Mouse (Mus musculus): ENCODE measurements around the gene Ero1l.

Gene Ero1l

DNA sequence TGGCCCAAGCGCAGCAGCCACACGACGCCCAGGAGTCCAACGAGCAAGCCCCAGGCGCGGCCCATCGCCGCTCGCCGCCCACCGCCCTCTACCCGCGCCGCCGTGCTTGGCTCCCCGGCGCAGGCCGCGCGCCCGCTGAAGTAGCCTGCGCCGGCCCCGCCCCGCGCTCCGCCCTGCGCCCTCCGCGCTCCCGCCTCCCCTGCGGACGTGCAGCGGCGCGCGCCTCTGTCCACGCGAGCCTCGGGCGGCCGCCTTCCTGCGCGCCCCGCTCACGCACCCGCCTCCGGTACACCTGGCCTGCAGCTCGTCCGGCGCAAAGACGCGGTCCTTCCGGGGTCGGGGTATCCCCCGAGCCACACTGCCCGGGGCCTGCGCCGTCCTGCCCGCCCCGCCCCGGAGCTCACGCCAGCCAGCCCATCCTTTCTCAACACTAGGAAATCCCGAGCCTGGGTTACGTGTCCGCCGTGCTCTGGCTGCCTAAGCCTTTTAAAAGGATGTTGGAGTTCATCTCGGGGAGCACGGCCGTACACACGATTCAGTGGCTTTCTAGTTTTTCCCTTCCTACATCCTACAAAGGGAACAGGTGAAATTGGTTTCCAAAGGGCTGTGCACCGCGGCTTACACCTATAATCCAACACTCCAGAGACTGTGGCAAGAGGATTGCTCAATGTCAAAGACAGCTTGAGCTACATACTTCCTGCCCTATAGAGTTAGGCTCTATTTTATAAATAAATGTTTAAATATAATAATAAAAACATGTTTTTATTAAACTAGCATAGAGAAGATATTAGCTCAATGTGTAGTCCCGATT, at the start of gene Ero1l:
Ero1l (minus strand) TSS at position 346 of the 811 bp plus-strand sequence.
- DNase-seq = peak; percentile 91 to 93

DNA sequence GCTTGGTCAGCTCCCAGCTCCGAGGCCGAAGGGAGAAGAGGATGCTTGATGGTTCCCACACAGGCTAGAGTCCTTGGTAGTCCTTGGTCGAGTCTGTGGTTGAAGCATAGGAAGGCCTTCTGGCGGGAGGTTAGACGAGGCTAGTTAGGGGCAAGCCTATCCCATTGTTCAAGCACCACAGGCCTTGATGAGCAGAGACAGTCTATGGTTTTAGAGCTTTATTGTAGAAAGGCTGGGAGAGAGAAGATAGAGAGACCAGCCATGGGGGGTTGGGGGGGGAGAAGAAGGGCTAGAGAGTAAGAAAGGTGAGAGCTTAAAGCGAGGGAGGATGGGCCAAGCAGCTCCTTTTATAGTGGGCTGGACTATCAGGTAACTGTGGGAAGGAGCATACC, 46.6 kb upstream of the Ero1l start:
- no peak for DNase-seq

DNA sequence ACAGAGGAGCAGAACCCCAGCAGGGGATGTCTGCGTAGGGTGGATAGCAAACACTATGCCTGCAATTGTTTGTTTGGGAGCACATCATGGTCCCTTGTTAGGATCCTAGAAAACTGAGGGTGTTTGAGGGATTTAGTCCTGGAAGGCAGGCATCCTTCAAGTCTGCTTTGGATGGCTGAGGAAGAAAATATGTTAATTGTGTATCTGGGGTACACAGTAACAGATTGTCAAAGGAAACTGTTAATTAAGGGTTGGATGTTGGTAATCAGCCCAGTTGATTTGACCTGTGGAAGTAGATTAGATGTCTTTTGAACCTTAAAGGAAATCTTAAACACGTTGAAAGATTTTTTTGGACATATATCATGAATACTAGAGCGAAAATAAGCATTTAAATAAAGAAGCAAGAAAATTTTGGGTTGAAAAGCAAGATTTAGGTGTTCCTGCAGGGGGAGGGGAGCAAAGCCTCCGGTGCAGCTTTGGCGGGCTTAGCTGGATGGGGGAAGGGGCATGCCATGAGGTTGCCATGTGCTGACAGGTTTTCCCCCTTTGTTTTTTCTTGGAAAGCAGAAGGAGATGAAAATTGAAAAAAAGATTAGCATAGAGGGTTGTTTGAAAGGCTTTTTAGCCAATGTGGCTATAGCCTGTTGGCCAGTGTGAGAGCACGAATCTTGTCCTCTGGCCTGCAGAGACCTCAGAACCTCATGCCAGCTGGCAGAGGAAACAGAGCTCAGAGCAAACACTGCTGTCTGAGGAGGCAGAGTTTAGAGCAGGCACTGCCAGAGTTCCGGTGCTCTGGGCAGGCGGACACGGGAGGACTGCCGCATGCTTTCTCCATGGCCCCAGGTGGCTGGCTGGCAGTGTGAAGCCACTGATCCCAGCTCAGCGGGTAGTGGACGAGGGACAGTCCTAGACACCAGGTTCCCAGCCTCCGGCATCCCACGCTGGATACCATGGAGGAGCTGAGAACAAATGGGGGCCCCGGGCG, 45.9 kb upstream of the Ero1l start:
- DNase-seq = peak; percentile 73 to 80

DNA sequence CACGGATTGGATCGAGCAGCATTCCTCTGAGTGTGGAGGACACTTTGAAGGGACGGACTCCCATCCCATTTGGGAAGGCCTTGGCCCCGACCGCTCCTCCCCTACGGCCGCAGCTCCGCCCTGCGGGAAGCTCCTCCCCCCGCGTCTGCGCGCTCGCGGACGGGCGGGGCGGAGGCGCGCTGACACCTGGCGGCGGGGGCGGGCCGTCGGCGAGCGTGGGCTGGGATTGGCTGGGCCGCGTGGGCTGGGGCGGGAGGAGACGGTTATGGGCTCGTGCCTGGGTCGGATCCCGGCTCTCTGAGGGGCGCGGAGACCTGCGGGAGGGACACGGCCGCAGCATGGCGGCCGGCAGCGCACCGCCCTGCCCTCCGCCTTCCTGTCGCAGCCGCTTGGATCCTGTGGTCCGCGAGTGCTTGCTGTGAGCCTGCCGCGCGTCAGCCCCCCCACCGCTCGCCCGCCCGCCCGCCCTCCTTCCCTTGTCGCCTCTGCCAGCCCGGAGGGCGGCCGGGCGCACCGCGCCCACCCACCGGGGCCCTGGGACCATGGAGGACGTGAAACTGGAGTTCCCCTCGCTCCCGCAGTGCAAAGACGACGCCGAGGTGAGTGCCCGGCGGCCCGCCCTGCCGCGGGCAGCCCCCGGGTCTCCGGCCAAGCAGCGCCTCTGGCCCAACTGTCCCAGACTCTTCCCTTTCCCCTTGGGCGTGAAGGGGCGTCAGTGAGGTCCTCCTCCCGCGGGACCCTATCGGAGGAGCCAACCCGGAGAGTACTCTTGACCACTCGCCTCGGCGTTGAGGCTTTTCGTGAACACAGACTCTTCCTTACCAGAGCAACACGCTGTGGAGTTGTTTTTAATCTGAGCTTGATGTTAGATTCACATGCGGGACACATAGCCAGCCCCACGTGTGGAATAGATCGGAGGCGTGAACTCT, 32.6 kb upstream of the Ero1l start, which contains the start of gene Styx:
Styx (plus strand) TSS at position 163 of the 929 bp plus-strand sequence.
- peak; percentile 97 to 99 for DNase-seq

DNA sequence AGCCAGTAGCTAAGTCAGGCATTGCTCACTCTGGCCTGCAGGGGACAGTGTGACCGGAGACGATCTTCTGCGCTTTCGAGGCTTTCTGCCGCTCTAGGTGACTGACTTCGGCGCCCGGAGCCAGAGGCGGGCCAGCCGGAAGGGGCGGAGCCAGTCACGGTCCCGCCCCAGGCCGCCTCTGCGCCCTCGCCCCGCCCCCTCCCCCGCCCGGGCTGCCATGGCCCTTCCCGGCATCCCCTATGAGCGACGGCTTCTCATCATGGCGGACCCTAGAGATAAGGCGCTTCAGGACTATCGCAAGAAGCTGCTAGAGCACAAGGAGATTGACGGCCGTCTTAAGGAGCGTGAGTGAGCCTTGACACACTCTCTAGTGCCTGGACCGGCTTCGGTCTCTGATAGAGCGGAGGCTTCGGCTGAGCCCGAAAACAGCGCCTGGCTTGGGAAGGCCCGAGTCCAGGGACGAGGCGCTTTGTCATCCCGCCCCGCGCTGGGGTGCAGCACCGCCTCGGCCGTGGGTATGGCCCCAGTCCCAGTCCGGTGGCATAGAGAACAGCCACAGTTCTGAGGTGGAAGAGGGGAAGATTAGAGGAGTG, 11.1 kb upstream of the Ero1l start, which contains the start of gene Psmc6:
Psmc6 (plus strand) TSS at position 200 of the 593 bp plus-strand sequence.
- peak; percentile 92 to 96 for DNase-seq

DNA sequence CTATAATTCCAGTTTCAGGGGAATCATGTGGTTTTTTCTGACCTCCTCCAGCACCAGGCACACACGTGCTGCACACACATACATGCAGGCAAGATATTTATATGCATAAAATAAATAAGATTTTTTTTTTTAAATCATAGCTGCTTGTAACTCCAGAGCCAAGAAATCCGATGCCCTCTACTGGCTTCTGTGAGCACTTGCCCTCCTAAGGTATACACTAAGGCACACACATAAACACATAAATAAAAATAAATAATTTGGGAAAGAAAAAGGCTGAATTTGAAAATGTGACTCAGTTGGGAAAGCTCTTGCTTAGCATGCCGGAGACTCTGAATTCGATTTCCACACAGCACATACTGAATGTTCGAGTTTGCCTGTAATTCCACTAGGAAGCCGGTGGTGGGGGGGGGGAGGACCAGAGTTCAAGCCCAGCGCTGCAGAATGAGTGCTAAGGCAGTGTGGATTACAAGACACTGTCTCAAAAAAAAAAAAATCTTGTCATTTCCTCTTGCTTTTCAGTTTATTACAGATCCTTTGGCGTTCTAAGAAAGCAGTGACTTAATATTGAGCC, 10.5 kb upstream of the Ero1l start:
- DNase-seq = no peak

DNA sequence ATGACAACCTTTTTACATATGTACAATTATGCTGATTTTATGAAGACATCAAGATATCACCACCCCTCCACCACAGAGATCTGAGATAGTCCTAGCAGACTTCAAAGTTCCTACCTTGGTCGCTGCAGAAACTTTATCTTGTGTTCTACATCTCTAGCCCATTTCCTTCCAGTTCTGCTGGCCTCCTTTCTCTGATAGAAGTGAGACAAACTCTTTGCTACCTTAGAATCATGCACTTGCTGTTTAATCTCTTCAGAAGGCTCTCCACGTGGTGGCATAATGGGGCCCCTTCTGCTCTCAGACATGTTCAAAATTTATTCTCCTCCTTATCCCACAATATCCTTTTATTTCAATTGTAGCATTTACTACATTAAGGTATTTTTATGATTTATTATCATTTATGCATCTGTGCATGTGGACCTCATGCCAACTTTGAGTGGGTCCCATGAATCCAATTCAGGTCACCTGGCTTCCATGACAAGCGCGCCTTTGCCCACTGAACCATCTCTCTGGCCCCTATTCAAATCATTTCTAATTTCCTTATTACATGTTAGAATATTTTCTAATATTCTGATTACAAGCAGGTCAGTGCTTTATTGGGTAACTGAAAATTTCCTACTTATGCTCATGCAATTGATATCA, 9.6 kb upstream of the Ero1l start:
- DNase-seq = no peak

DNA sequence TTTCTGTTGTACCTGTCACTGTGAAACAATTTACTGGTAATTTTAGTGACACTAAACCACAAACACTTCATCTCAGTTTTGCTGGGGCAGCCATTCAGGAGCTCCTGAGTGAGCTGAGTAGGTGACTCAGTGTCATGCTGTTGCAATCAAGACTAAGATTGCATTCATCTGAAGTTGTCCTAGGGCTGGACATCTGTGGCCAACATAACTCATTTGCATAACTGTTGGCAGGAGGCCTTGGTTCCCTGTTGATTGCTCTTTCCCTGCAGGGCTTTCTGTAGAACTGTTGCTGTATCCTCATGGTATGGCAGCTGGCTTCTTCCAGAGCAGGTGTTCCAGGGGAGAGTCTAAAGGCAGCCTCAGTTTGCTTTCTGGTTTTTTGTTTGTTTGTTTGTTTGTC, 6.9 kb upstream of the Ero1l start:
- DNase-seq = no peak

DNA sequence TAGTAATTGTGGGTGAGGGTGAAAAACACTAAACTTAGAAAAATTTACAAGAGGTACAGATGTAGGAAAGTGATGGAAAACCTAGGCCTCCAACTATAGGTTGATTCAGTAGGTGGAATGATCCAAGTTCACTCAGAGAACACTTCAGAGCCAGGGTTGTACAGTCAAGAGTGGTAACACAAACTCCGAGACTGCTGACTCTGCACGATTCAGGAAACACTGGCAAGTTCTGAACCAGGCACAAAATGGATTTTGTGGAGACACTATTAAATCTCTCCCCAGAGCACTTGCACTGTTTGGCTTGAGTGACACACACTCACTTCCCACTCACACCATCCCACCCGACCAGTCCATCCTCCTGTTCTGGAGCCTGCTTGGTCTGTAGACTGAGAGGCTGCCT, 4.7 kb upstream of the Ero1l start:
- DNase-seq = no peak

DNA sequence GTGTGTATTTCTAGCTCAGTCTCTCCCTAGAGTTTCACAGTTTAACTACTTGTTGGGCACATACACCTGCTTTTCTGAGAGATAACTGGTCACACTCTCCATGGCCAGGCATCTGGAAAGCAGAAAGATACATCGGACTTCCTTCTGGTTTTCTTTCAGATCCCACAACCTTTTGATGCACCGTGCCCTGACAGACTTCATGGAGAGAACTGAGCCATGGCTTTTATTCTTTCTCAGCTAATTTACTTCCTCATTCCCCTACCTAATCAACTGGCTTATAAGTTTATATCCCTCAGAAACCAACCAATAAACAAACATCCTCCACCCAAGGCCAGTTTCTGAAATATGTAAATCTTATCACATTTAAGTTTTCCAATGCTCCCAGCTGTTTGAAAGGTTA, 3.9 kb upstream of the Ero1l start:
- DNase-seq = no peak

DNA sequence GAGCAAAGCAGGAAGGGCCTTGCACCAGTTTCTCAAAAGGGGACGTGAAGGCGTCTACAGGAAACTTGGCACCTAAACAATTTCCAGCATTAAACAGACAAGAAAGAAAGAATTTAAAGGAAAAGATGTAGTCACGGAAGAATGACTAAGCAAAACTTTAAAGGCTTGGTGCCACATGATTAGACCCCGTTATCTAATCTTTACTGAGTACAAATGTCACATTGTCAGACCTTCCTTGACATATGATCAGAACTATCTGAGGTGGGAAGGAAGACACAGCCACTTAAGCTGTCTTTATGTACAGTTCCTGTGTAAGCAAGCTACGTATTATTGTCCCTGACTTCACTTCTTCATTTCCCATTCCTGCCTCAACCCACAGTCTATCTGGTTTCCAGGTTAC, 3.1 kb upstream of the Ero1l start:
- no peak for DNase-seq

DNA sequence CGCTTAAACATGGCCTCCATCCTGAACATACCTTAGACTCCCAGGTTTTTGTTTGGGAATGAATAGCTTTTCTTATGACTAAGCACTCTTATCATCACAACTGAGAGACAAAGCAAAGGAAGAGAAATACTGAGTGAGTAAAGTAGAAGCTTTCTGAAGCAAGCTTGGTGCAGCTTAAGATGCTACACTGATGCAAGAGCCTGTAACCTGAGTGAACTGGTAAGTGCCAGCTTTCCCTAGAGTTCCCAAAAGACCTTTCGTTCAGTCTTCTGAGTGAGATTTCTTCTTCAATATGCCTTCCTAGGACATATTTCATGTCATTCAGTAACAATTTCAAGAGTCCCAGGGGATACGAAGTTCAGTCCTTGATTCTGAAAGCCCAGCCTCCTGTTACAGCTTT, 2.5 kb upstream of the Ero1l start:
- DNase-seq = no peak

DNA sequence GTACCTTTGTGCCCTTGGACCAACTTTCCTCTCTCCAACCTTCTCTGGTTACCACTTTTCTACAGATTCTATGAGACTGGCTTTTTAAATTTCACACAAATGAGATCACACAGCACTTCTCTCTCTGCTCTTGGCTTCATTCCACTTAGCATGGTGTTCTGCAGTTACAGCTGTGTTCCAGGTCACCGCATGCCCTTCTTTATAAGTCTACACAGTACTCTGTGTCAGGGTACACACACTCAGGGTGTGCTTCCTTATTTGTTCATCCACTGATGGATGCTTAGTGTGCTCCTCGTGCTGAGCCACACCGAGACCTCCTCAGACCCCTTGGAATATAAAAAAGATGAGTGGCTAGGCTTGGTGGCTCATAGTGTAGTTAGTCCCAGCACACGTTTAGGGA, 1.5 kb upstream of the Ero1l start:
- no peak for DNase-seq

DNA sequence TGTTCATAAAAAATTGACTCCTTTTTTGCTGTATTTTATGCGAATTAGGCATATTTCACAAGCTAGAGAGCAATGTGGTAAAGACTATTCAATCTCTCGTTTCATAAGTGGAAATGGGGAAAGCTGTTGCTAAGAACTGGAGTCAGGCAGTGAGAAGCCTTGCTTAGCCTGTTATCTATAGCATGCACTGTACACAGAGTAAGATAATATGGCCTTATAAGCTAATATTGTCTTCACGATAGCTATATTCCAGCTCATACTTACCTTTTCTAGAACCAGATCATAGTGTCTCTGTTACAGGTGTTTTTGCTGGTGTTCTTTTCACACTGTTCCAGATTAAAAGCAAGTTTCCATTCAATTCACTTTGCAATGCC, 653 bp upstream of the Ero1l start:
- DNase-seq = no peak

DNA sequence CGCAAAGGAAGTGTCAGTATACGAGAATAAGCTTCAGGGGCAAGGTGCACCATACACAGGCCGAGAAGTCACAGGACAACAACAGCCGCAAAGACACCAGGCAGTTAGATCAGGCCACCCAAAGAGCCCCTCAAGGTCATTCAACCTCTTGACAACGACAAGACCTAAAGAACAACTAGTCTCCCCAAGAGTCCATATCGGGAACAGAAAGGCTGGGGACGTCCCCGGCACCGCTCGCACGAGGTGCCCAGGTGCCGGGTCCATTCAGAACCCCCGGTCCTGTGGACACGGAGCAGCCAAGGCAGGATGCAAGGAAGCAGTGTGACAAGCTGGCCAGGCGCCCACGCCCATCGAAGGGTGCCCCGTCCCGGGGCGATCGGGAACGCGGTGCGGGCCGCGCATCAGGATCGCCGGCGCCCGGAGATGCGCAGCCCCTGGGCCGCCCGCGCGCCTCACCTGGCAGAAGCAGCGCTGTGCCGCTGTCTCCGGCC, 605 bp downstream of the Ero1l start:
- DNase-seq = no peak

DNA sequence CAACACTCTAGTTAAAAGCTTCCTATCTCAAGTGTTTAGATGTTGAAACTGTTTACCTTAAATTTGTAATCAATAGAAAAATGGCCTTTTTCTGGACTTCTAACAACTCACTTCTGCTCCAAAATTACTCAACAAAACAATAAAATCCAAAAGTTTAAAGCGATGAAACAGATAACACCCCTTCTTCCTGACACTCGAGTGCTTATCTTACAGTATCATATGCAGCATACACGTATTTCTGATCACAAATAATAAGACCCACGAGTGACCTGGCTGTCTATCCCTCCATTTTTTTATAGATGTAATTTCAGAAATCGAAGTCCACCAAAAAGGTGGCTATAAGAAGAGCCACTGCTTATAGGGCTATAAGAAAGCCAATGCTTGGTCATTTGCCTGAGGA, 1.6 kb downstream of the Ero1l start:
- DNase-seq = no peak

DNA sequence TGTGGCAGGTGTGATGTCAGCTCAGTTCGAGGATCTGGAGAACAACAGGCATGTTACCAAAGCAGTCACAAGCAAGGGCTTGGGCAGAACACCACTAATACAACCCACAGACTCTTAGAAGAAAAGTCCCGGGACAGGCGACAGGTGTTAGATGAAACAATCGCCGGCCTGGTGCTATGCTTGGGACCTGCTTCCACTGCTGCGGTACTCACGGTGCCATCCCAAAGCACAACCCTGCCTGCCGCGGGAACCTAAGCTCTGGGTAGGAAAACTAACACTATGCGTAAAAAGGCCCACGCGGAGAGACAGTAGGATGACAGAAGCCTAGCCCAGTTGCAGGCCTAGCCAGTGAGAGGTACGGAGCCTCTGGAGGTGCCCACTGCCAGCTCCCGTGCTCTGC, 8.5 kb downstream of the Ero1l start:
- DNase-seq = no peak

DNA sequence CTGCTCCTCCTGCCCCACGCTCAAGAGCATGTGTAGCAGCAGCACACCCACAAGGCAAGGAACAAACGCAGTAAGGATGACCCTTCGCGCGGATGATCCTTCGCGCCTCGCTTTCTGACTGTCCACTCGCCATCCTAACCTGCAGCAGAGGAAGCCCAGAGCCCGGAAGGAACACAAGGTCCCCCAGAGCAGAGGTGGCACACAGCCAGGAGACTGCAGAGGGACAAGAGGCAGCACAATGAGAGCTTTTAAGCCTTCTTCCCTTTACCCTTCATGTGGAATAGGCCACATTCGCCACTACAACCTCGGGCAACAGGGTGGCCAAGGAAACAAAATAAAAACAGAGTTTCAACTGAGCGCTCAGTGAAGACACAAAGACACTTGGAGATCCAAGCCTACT, 8.9 kb downstream of the Ero1l start:
- DNase-seq = peak; percentile 46 to 67

DNA sequence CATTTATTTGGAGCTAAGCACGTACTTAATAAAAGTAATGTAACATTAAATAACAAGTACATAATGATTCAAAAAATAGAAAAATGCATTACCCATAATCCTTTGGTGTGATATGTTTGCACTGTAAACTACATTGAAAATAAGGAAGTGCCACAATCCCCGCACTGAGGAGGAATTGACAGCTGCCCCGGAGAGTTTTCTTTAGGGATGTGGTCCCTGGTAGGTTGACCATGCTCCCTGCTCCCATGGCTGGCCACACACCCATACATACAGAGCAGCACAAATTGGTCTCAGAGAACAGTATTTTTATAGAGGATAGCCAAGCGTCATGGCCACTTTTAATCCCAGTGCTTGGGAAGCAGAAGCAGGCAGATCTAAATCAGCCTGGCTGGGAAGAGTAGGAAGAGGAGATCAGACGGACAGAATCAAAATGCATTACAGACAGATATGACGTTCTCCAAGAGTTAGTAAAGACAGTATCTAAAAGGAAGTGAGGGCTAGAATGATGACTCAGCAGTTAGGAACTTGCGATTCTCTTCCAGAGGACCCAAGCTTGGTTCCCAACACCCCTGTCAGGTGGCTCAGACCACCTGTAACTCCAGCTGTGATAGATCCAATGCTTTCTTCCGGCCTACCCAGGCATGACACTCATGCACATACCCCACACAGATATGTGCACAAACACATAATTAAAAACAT, 10.8 kb downstream of the Ero1l start:
- DNase-seq = no peak

DNA sequence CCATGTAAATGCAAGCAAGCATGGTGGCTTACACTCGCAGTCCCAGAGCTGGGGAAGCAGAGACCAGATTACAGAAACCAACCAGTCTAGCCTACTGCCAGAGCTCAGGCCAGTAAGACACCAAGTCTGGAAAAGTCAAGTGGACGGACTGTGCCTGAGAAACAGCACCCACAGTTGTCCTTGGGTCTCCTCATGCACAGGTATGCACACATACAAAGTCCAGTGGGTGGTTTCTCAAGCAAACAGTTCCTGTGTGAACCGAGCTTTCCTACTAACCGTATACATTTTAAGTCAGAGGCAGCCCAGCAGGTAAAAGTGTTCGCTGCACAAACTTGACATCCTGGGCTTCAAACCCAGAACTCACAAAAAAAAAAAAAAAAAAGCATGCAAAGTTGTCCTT, 12.7 kb downstream of the Ero1l start:
- no peak for DNase-seq

Data from cerebellum, postnatal 25 days (tissue).